Mouse (Mus musculus) sigmoid colon, adult 10 weeks (tissue): ENCODE measurements around the gene Tvp23b. TPM values are rescaled to one million over a fixed set of nuclear protein-coding genes. Genes with fewer than 3 reads are reported as not detected.

ENCODE experiments used
- polyA plus RNA-seq: library from polyadenylated mRNA; stranded (reverse); fragments of 350-450 nt; fragmentation: Illumina TruSeq; extraction: RNeasy Lipid Tissue Mini Kit (QIAGEN cat#74804); gene quantifications from one replicate; pipeline ENCODE4 v1.2.3, GENCODE M21; 2014; ENCODE audit warnings: low read depth, low replicate concordance

Gene Tvp23b
- polyA plus RNA-seq, result 178 TPM

GRCm38 (mm10) chr11:62879220-62880048 lies at the start of gene Tvp23b:
Gene Tvp23b, plus strand, starts transcription at chr11:62879455.

DNA sequence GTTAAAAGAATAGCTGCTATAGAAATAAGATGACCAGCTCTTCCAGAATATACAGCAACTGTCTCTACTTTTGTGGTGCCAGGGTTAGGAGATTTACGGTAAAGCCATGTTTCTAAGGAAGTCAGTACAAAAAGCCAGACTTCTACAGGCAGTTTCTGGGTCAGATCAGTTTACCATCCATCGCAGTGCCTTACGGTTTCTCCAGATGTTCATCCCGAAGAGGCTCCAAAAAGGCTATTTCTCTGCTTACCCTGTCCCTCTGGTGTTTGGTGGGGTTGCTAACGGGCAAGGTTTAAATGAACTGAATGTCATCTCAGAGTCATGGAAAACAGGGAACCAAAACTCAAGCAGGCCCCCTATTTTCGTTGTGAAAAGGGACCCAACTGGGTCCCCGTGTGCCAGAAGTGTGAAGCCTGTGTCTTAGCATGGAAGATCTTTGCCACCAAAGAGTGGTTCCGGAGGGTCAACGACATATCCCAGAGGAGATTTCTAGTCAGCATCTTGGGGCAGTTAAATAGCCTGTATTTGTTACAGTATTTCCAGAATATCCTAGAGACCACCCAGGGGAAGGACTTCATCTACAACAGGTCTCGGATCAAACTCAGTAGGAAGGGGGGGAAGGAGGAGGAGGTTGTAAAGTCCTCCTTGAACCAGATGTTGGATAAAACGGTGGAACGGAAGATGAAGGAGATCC lies 32.1 kb upstream of the Tvp23b start, which contains the start of gene Fbxw10:
Fbxw10 (plus strand) TSS at position 109 of the 694 bp plus-strand sequence.

GRCm38 (mm10) chr11:62951012-62951411 lies 71.8 kb downstream of the Tvp23b start, which contains the start of gene Cdrt4:
Gene Cdrt4, plus strand, starts transcription at chr11:62951193.

Other genes with a start within 250 kb of the Tvp23b start
- gene Lrrc75a, start 230.9 kb upstream of the Tvp23b start, polyA plus RNA-seq, result 31.1 TPM
- 27.4 TPM for gene Mmgt2, start 230.8 kb upstream of the Tvp23b start, polyA plus RNA-seq
- 5.0 TPM for gene Zfp287, start 147.6 kb upstream of the Tvp23b start, polyA plus RNA-seq
- not detected for gene Gm10428, start 126.4 kb upstream of the Tvp23b start, polyA plus RNA-seq
- gene Zfp286, start 90.0 kb upstream of the Tvp23b start, polyA plus RNA-seq, result 2.6 TPM
- gene Trim16, start 59.2 kb upstream of the Tvp23b start, polyA plus RNA-seq, result 81.2 TPM
- gene Fbxw10, start 32.4 kb upstream of the Tvp23b start, polyA plus RNA-seq, result 2.4 TPM
- gene Cdrt4, start 71.7 kb downstream of the Tvp23b start, polyA plus RNA-seq, result not detected
- not detected for gene Tekt3, start 182.2 kb downstream of the Tvp23b start, polyA plus RNA-seq
- gene Pmp22, start 249.5 kb downstream of the Tvp23b start, polyA plus RNA-seq, result 805 TPM